Mouse (Mus musculus): ENCODE measurements around the gene Tnfaip2.

Tnfaip2 gene

GRCm38 (mm10) chr12:111442309-111443010 lies at the start of gene Tnfaip2:
Gene Tnfaip2 (plus strand): TSS chr12:111442469.
- DNase-seq (ENCODE audit: low spot score), result peak; percentile 68

GRCm38 (mm10) chr12:111394008-111394407 lies 48.3 kb upstream of the Tnfaip2 start:
- no peak for DNase-seq (ENCODE audit: low spot score)

- DNase-seq (ENCODE audit: low spot score), result peak; percentile 58
These were observed 45.3 kb upstream of the Tnfaip2 start for GRCm38 (mm10) chr12:111396997-111397396.

GRCm38 (mm10) chr12:111401454-111402184 lies 40.6 kb upstream of the Tnfaip2 start:
- no peak for DNase-seq (ENCODE audit: low spot score)

- no peak for DNase-seq (ENCODE audit: low spot score)
These were observed 37.4 kb upstream of the Tnfaip2 start for GRCm38 (mm10) chr12:111404880-111405279.

- no peak for DNase-seq (ENCODE audit: low spot score)
These were observed 35.6 kb upstream of the Tnfaip2 start, which contains the start of gene Lbhd2 for GRCm38 (mm10) chr12:111406622-111407021. Gene Lbhd2 (plus strand): TSS chr12:111406809.

GRCm38 (mm10) chr12:111409583-111409982 lies 32.7 kb upstream of the Tnfaip2 start:
- DNase-seq (ENCODE audit: low spot score), result no peak

GRCm38 (mm10) chr12:111411631-111412355 lies 30.5 kb upstream of the Tnfaip2 start:
- DNase-seq (ENCODE audit: low spot score), result no peak

- no peak for DNase-seq (ENCODE audit: low spot score)
These were observed 29.5 kb upstream of the Tnfaip2 start for GRCm38 (mm10) chr12:111412581-111413284.

- peak; percentile 76 for DNase-seq (ENCODE audit: low spot score)
These were observed 29.0 kb upstream of the Tnfaip2 start for GRCm38 (mm10) chr12:111413300-111413699.

- DNase-seq (ENCODE audit: low spot score), result no peak
These were observed 25.1 kb upstream of the Tnfaip2 start, which contains the start of gene Exoc3l4 for GRCm38 (mm10) chr12:111416921-111417779. Gene Exoc3l4 (plus strand): TSS chr12:111417017.

GRCm38 (mm10) chr12:111419918-111420317 lies 22.4 kb upstream of the Tnfaip2 start:
- DNase-seq (ENCODE audit: low spot score), result no peak

GRCm38 (mm10) chr12:111420946-111421709 lies 21.1 kb upstream of the Tnfaip2 start:
- no peak for DNase-seq (ENCODE audit: low spot score)

GRCm38 (mm10) chr12:111422852-111423251 lies 19.4 kb upstream of the Tnfaip2 start:
- DNase-seq (ENCODE audit: low spot score), result no peak

GRCm38 (mm10) chr12:111423570-111424129 lies 18.6 kb upstream of the Tnfaip2 start:
- no peak for DNase-seq (ENCODE audit: low spot score)

GRCm38 (mm10) chr12:111424547-111424946 lies 17.7 kb upstream of the Tnfaip2 start:
- DNase-seq (ENCODE audit: low spot score), result no peak

GRCm38 (mm10) chr12:111425258-111425657 lies 17.0 kb upstream of the Tnfaip2 start:
- DNase-seq (ENCODE audit: low spot score), result peak; percentile 59

- DNase-seq (ENCODE audit: low spot score), result peak; percentile 70
These were observed 16.3 kb upstream of the Tnfaip2 start for GRCm38 (mm10) chr12:111425789-111426460.

- DNase-seq (ENCODE audit: low spot score), result no peak
These were observed 14.7 kb upstream of the Tnfaip2 start for GRCm38 (mm10) chr12:111427438-111428113.

Measured in ovary, adult 18-20 months (tissue).